Mouse (Mus musculus) midbrain, embryonic 14.5 days (tissue): Measurements from ENCODE around the gene Aire. TPM values are rescaled to one million over a fixed set of nuclear protein-coding genes. Genes with fewer than 3 reads are reported as not detected.
"Not testable (repeated sequence)": the region's sequence is repeated elsewhere in the genome, so short reads cannot be mapped to it uniquely, and the experiment has no call there.

ENCODE experiments used
- ATAC-seq: fragments of 200-750 bp; cut with Nextera tagmentation; 2 replicates; pipeline ENCODE4 v1.8.0; 2017; ENCODE audit warnings: moderate number of reproducible peaks, moderate library complexity; ENCODE audit not compliant: low FRiP score, low TSS enrichment
- DNase-seq: peaks from one replicate; pipeline ENCODE4 v3.0.0-alpha.2; 2015
- H3K27ac ChIP-seq: fragments of 300-500 bp; sonication (generic); replicated peaks from 2 replicates; pipeline ENCODE4 v1.5.1; 2014; ENCODE audit warnings: mild to moderate bottlenecking, low read depth, low read length, moderate library complexity
- H3K27me3 ChIP-seq: fragments of 300-500 bp; sonication (generic); 2 replicates; pipeline ENCODE4 v1.6.1; 2014; ENCODE audit warnings: low read length, control low read depth, mixed read lengths; ENCODE audit not compliant: control insufficient read depth, insufficient read depth
- H3K36me3 ChIP-seq: fragments of 300-500 bp; sonication (generic); 2 replicates; pipeline ENCODE4 v1.6.1; 2014; ENCODE audit warnings: low read length, control low read depth; ENCODE audit not compliant: control insufficient read depth, insufficient read depth
- H3K4me1 ChIP-seq: fragments of 300-500 bp; sonication (generic); 2 replicates; pipeline ENCODE4 v1.6.1; 2014; ENCODE audit warnings: mild to moderate bottlenecking, antibody characterized with exemption, low read length, control low read depth; ENCODE audit not compliant: control insufficient read depth, insufficient read depth
- H3K4me2 ChIP-seq: fragments of 300-500 bp; sonication (generic); 2 replicates; pipeline ENCODE4 v1.6.1; 2014; ENCODE audit warnings: mild to moderate bottlenecking, low read length, moderate library complexity
- H3K4me3 ChIP-seq: fragments of 300-500 bp; sonication (generic); replicated peaks from 2 replicates; pipeline ENCODE4 v1.5.1; 2014; ENCODE audit warnings: low read depth, low read length
- H3K9ac ChIP-seq: fragments of 300-500 bp; sonication (generic); replicated peaks from 2 replicates; pipeline ENCODE4 v1.6.1; 2014; ENCODE audit warnings: mild to moderate bottlenecking, low read length, moderate library complexity
- H3K9me3 ChIP-seq: fragments of 300-500 bp; sonication (generic); 2 replicates; pipeline ENCODE4 v1.6.1; 2016; ENCODE audit warnings: low read length, control low read depth, mixed read lengths; ENCODE audit not compliant: control insufficient read depth
- WGBS: fragments of 180-500 bp; shearing (Covaris S2); extraction: QIAGEN DNeasy Blood & Tissue Kit; methylation state at CpG from one replicate; pipeline ENCODE4 v1.1.7; 2014; 5-methylcytosine and 5-hydroxymethylcytosine counted together
- polyA plus RNA-seq: library from polyadenylated mRNA; unstranded; fragments of >200 nt; fragmentation: Nextera tagmentation; extraction: Ambion mirVana; gene quantifications from 2 replicates; pipeline ENCODE4 v1.2.1, GENCODE M21; 2014

Aire gene
- polyA plus RNA-seq, 1 experiment from 2014 or later: not detected

DNA sequence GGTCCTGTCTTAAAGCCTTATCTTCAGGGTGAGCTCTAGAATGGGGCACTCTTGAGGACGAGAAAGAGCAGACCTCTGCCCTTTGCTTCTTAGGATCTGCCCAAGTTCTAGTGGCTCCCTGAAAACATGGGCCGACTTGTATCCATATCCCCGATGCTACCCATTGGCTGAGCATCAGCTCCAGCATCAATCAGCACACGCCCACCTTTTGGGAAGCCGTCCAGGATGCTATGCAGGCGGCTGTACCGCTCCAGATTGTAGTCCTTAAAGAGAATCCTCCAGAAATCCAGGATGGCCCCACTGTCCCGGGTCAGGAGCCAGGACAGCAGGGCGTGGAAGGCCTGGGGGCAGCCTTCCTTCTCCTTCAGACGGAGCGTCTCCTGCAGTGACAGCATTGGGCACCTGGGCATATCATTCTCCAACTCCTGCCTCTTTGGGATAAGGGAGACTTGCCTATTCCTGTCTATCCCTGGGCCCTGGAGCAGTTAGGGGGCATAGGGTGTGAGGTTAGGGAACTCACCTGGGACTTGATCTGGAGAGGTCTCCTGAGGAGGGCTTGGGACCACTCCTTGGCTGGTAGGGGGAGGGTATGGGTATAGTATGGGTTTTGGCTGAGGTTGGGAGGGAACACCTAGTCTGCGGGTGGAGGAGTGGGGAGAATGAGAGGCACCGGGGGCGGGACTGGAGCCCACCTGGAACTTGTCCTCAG is 559 bp downstream of the Aire start:
- no peak overlapping the region for H3K27ac ChIP-seq
- 61% methylated on average over 14 of the region's 14 CpGs for WGBS
- H3K4me1 ChIP-seq: no peaks in the 10 kb centered on the region
- H3K27me3 ChIP-seq: no peaks in the 10 kb centered on the region
- no peaks in the 10 kb centered on the region for H3K36me3 ChIP-seq
- DNase-seq (no peak), ATAC-seq (0 out of 2 replicates have a peak, but pooled peaks have one; percentile 17)
- H3K9me3 ChIP-seq: no peaks in the 10 kb centered on the region
- H3K4me2 ChIP-seq: peak overlapping the region; percentile 51
- peak overlapping the region; percentile 26 for H3K4me3 ChIP-seq
- H3K9ac ChIP-seq: peak overlapping the region; percentile 9; the same call in 1 of the 2 replicates

DNA sequence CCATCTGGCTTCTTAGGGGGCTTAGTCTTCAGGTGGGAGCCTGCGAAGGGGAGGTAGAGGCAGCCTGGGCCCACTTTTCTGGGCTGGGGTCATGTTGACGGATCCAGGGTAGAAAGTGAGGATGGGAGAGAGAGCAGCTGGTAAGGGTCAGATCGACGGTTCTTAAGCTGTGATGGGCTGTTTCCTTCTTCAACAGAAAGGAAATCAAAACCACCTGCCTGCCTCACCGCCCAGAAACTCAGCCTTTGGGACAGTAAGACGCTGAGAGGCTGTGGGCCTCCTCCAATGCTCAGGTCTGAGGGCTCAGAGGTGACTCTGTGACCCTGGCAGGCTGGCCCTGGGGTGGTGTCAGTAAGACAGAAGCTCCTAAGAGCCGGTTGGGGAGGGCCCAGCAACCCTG is 1.3 kb downstream of the Aire start:
- WGBS: 84% methylated on average over 7 of the region's 7 CpGs
- DNase-seq (no peak), ATAC-seq (no peak)

DNA sequence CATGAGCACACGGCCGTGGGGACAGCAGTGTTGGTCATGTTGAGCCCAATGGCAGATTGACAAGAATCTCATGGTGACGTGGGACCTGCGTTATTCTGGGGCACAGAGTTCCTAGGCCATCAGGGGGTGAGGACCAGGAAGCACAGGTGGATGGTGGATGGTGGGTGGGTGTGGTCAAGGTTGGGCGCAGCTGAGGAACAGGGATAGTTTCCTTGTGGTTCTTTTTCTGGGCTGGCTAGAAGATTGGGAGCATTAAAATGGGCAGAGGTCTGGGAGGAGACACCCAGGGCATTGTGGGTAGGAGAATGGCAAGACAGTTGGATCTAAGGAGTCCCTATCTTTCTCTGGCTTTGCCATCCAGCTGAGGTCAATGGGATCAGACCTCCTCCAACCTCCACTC is 1.8 kb downstream of the Aire start, which contains the start of gene Dnmt3l:
Gene Dnmt3l (plus strand): TSS at position 301 of the 400 bp plus-strand sequence.
- H3K27ac ChIP-seq: no peak within 1 kb of the TSS
- H3K9me3 ChIP-seq: no peaks in the 10 kb centered on the region
- no peak within 1 kb of the TSS for H3K4me2 ChIP-seq
- H3K4me3 ChIP-seq: no peak within 1 kb of the TSS
- H3K27me3 ChIP-seq: no peaks in the 10 kb centered on the region
- DNase-seq: no peak
- 92% methylated on average over 5 of the region's 5 CpGs for WGBS
- H3K36me3 ChIP-seq: no peaks in the 10 kb centered on the region
- no peaks in the 10 kb centered on the region for H3K4me1 ChIP-seq
- no peak within 1 kb of the TSS for H3K9ac ChIP-seq
- no peak for ATAC-seq

More for the DNA sequence above, 1.3 kb downstream of the Aire start:
- Histone ChIP-seq H3K27ac (no peak overlapping the region), H3K36me3 (no peaks in the 10 kb centered on the region), H3K4me1 (no peaks in the 10 kb centered on the region), H3K4me2 (no peak overlapping the region), H3K27me3 (no peaks in the 10 kb centered on the region), H3K4me3 (no peak overlapping the region), H3K9ac (no peak overlapping the region), H3K9me3 (no peaks in the 10 kb centered on the region)

DNA sequence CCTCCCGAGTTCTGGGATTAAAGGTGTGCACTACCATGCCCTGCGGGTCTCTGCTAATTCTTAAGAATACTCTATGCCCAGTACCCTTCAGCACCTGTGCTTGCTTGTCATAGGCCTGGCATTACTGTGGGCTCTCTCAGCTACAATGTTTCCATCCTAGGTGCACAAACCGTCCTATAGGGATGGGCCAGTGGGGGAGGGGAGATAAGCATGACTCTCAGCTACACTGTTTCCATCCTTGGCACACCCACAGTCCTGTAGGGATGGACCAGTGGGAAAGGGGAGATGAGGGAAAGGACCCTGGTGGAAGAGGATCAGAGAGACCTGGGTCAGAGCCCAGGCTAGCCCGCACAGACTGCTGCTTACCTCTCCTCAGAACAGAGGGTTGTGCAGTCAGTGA is 6.3 kb downstream of the Aire start:
- DNase-seq (no peak), ATAC-seq (no peak)
- Histone ChIP-seq H3K4me1 (no peaks in the 10 kb centered on the region), H3K9me3 (no peaks in the 10 kb centered on the region), H3K4me3 (no peak overlapping the region), H3K27me3 (no peaks in the 10 kb centered on the region), H3K36me3 (no peaks in the 10 kb centered on the region), H3K27ac (no peak overlapping the region), H3K4me2 (no peak overlapping the region), H3K9ac (no peak overlapping the region)
- 90% methylated on average over 4 of the region's 4 CpGs for WGBS

DNA sequence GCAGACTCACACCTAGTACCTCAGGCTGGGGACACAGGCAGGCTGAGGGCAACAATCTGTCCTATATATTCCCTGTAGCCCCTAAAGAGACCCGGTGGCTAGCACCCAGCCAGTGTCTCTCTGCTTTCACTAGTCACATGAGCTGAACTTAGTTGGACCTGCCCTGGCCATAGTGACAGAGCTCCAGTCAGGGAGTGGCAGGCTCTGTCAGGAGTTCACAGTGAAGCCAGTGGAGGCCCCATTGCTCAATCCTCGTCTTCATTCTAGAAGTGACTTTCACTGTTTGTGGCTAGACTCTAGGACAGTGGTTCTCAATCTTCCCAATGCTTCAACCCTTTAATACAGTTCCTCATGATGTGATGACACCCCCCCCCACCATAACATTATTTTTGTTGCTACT is 11.4 kb downstream of the Aire start:
- Histone ChIP-seq H3K27me3 (no peaks in the 10 kb centered on the region), H3K4me1 (no peaks in the 10 kb centered on the region), H3K36me3 (no peaks in the 10 kb centered on the region), H3K9ac (no peak overlapping the region), H3K4me2 (no peak overlapping the region), H3K4me3 (no peak overlapping the region), H3K27ac (no peak overlapping the region), H3K9me3 (no peaks in the 10 kb centered on the region)
- 86% methylated on average over 2 of the region's 2 CpGs for WGBS
- no peak for DNase-seq
- ATAC-seq: no peak

DNA sequence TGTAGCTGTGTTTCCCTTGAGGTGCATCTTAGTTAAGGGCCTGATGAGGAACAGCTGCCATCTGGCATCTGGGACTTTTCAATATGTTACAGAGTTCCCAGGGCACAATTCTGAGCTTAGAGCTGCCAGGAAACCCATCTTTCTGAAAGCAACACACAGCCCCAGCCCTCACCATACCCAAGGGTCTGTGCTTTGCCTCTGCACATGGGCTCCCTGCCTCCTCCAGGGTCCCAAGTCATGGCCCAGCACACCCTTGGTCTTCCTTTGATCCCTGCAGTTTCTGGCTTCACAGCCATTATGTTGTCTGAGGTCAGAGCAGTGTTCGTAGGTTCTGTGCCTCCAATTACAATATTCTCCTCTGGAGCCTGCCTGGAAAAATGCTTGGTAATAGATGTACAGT is 14.3 kb downstream of the Aire start:
- WGBS: 95% methylated on average over 1 of the region's 1 CpGs
- Histone ChIP-seq H3K36me3 (no peaks in the 10 kb centered on the region), H3K4me1 (no peaks in the 10 kb centered on the region), H3K9ac (no peak overlapping the region), H3K4me2 (no peak overlapping the region), H3K4me3 (no peak overlapping the region), H3K9me3 (no peaks in the 10 kb centered on the region), H3K27me3 (no peaks in the 10 kb centered on the region), H3K27ac (no peak overlapping the region)
- DNase-seq (no peak), ATAC-seq (no peak)

DNA sequence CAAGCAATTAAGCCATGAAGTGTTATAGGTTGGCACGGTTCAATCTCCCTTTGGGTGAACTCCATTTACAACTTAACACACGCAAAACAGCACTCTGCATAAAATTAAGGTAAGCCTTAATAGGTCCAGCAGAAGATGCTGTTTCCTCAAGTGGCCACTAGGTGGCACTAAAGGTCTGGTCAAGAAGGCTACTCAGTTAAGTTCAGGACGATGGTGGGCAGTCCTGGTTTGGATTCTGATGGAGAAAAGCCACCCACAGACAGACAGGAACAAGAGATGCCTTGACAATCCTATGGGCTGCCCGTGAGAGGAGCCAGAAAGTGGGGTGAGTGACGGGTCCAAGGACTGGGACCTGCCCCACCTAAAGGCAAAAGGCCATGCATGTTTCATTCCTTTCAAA is 15.3 kb downstream of the Aire start:
- Histone ChIP-seq H3K27ac (no peak overlapping the region), H3K9ac (no peak overlapping the region), H3K27me3 (no peaks in the 10 kb centered on the region), H3K36me3 (no peaks in the 10 kb centered on the region), H3K4me2 (no peak overlapping the region), H3K9me3 (no peaks in the 10 kb centered on the region), H3K4me3 (no peak overlapping the region), H3K4me1 (no peaks in the 10 kb centered on the region)
- 3% methylated on average over 5 of the region's 5 CpGs for WGBS
- peak; percentile 93 for DNase-seq
- peak; percentile 77 for ATAC-seq

DNA sequence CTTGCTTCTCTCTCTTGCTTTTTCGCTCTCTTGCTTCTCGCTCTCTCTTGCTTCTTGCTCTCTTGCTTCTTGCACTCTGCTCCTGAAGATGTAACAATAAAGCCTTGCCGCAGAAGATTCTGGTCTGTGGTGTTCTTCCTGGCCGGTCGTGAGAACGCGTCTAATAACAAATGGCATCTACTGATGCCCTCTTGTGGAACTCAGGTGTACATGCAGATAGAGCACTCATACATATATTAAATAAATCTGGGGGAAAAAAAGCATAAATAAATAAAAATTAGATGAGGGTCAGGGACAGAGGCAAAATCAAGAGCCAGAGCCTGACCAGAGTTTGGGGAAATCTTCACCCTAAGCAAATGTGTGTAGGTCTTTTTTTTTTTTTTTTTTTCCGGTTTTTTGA is 18.0 kb downstream of the Aire start:
- WGBS: 66% methylated on average over 6 of the region's 8 CpGs
- H3K4me3 ChIP-seq, H3K4me1 ChIP-seq, H3K9ac ChIP-seq, H3K9me3 ChIP-seq, H3K4me2 ChIP-seq, H3K36me3 ChIP-seq, H3K27me3 ChIP-seq, ATAC-seq, H3K27ac ChIP-seq: not testable (repeated sequence)
- DNase-seq: peak; percentile 23

DNA sequence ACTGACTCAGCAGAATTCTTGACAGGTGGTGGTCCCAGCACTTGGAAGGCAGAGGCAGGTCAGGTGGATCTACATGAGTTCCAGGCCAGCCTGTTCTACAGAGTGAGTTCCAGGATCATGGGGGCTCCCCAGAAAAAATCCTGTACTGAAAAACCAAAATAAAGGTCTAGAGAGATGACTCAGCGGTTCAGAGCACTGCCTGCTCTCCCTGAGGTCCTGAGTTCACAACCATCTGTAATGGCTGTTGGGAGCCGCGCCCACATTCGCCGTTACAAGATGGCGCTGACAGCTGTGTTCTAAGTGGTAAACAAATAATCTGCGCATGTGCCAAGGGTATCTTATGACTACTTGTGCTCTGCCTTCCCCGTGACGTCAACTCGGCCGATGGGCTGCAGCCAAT is 23.4 kb downstream of the Aire start:
- not testable (repeated sequence) for H3K27me3 ChIP-seq, H3K36me3 ChIP-seq, H3K27ac ChIP-seq, ATAC-seq, H3K4me2 ChIP-seq, H3K4me3 ChIP-seq, H3K4me1 ChIP-seq, H3K9me3 ChIP-seq, DNase-seq, H3K9ac ChIP-seq
- 95% methylated on average over 7 of the region's 11 CpGs for WGBS
